Mouse (Mus musculus) colon, adult 2 months (tissue): ENCODE results near the gene Gm10721. TPM values are rescaled to one million over a fixed set of nuclear protein-coding genes. Genes with fewer than 3 reads are reported as not detected.

Experiments
- polyA plus RNA-seq: library from polyadenylated mRNA; depleted of rRNA; stranded (reverse); fragments of >200 nt; gene quantifications from 2 replicates; pipeline ENCODE4 v1.2.3, GENCODE M21; 2012; rRNA removed

The Gm10721 gene
- polyA plus RNA-seq, result not detected in 2 replicates

GRCm38 (mm10) chr9:3012733-3013279 lies at the start of gene Gm10721:
TSS of gene Gm10721 (plus strand) at chr9:3013140.

GRCm38 (mm10) chr9:3000445-3000972 lies 12.4 kb upstream of the Gm10721 start, which contains the start of gene Gm10722:
TSS of gene Gm10722 (plus strand) at chr9:3000922.

GRCm38 (mm10) chr9:3002794-3003396 lies 10.0 kb upstream of the Gm10721 start, which contains the start of gene Gm11168:
TSS of gene Gm11168 (plus strand) at chr9:3003346.

GRCm38 (mm10) chr9:3015354-3015753 lies 2.4 kb downstream of the Gm10721 start, which contains the start of gene Gm10720:
TSS of gene Gm10720 (plus strand) at chr9:3015654.

GRCm38 (mm10) chr9:3017108-3017507 lies 4.2 kb downstream of the Gm10721 start, which contains the start of gene Gm10719:
TSS of gene Gm10719 (plus strand) at chr9:3017408.

GRCm38 (mm10) chr9:3023312-3023984 lies 10.5 kb downstream of the Gm10721 start, which contains the start of gene Gm10718:
TSS of gene Gm10718 (plus strand) at chr9:3023547.

GRCm38 (mm10) chr9:3024912-3025467 lies 12.1 kb downstream of the Gm10721 start, which contains the start of gene Gm10717:
TSS of gene Gm10717 (plus strand) at chr9:3025417.

GRCm38 (mm10) chr9:3034299-3034698 lies 21.4 kb downstream of the Gm10721 start, which contains the start of gene Gm17535:
TSS of gene Gm17535 (plus strand) at chr9:3034599.

GRCm38 (mm10) chr9:3036577-3036976 lies 23.6 kb downstream of the Gm10721 start, which contains the start of gene Gm10715:
TSS of gene Gm10715 (plus strand) at chr9:3036877.

Other genes with a start within 250 kb of the Gm10721 start
- not detected in 2 replicates for gene Gm10722, start 12.2 kb upstream of the Gm10721 start, polyA plus RNA-seq
- not detected in 2 replicates for gene Gm11168, start 9.8 kb upstream of the Gm10721 start, polyA plus RNA-seq
- gene Gm10720, start 2.5 kb downstream of the Gm10721 start, polyA plus RNA-seq, result not detected in 2 replicates
- not detected in 2 replicates for gene Gm10719, start 4.3 kb downstream of the Gm10721 start, polyA plus RNA-seq
- gene Gm10718, start 10.4 kb downstream of the Gm10721 start, polyA plus RNA-seq, result not detected in 2 replicates
- not detected in 2 replicates for gene Gm10717, start 12.3 kb downstream of the Gm10721 start, polyA plus RNA-seq
- gene Gm17535, start 21.5 kb downstream of the Gm10721 start, polyA plus RNA-seq, result not detected in 2 replicates
- not detected in 2 replicates for gene Gm10715, start 23.7 kb downstream of the Gm10721 start, polyA plus RNA-seq